Comparison of ENCODE assay signal across 29 mouse cellular contexts in genomic region chr10:119457121-119457520, GRCm38 (mm10). TPM values are rescaled to one million over a fixed set of nuclear protein-coding genes. Genes with fewer than 3 reads are reported as not detected.
"Had no signal": no experiment of that assay in that cellular context is flagged by ENCODE, and none has a peak within 500 bp of the region (broad histone marks: within the 10 kb centered on the region; RNA-seq: fewer than 3 reads in every experiment).

No protein-coding gene starts in this region.

- H3K36me3 ChIP-seq: embryonic facial prominence, embryonic 10.5 days; embryonic facial prominence, embryonic 12.5 days; embryonic facial prominence, embryonic 13.5 days; embryonic facial prominence, embryonic 15.5 days; forebrain, embryonic 10.5 days; forebrain, embryonic 12.5 days; forebrain, embryonic 15.5 days had no signal

- H3K27me3 ChIP-seq: forebrain, embryonic 15.5 days had no signal

- H3K27ac ChIP-seq: embryonic facial prominence, embryonic 10.5 days; embryonic facial prominence, embryonic 12.5 days; embryonic facial prominence, embryonic 13.5 days; embryonic facial prominence, embryonic 15.5 days; forebrain, embryonic 10.5 days; forebrain, embryonic 12.5 days; forebrain, embryonic 13.5 days; forebrain, embryonic 15.5 days; gastrocnemius, adult 2 months; heart, adult 2 months had no signal

- H3K9me3 ChIP-seq: embryonic facial prominence, embryonic 10.5 days; embryonic facial prominence, embryonic 12.5 days; embryonic facial prominence, embryonic 13.5 days; embryonic facial prominence, embryonic 15.5 days; forebrain, embryonic 10.5 days; forebrain, embryonic 12.5 days; forebrain, embryonic 13.5 days; forebrain, embryonic 15.5 days had no signal

- H3K4me3 ChIP-seq: embryonic facial prominence, embryonic 10.5 days; embryonic facial prominence, embryonic 12.5 days; embryonic facial prominence, embryonic 13.5 days; embryonic facial prominence, embryonic 15.5 days; erythroblast, embryonic 14.5 days; forebrain, embryonic 10.5 days; forebrain, embryonic 12.5 days; forebrain, embryonic 13.5 days; forebrain, embryonic 15.5 days; gastrocnemius, adult 2 months; heart, adult 2 months had no signal

- DNase-seq: cerebellum, adult 2 months; cerebellum, adult 8-10 months; cerebellum, adult 9-10 months; cerebellum, adult 9-11 months; cerebellum, postnatal 10 days; cerebellum, postnatal 14 days; cerebellum, postnatal 25 days; cerebellum, postnatal 36 days; embryo, embryonic 11 days; forebrain, postnatal 0 days; gastrocnemius, adult 2 months; gastrocnemius, postnatal 10 days; gastrocnemius, postnatal 14 days; gastrocnemius, postnatal 25 days; heart, adult 18-20 months; heart, adult 2 months had no signal

RNA-seq across cellular contexts. Expression of gene Grip1, which starts 3.5 kb away (rescaled TPM):
- total RNA-seq: common myeloid progenitor, adult 5-6 weeks; gastrocnemius, adult 18-20 months; gastrocnemius, adult 2 months; gastrocnemius, adult 8-10 months; granulocyte monocyte progenitor cell, adult 5-6 weeks had no signal
- polyA plus RNA-seq: erythroblast, embryonic 14.5 days had no signal
